Mouse (Mus musculus) forelimb bud, embryonic 11.5 days (tissue): ENCODE measurements at regions not wholly inside any gene's neighbourhood (a gene's known extent, or its start where the extent isn't known, plus 50 kb on each side); places are given as distances from the start of the nearest gene placed in this dataset.
A peak's percentile ranks its signal among the peaks of the same experiment; 100 is the strongest.
"Not testable (repeated sequence)": the region's sequence is repeated elsewhere in the genome, so short reads cannot be mapped to it uniquely, and the experiment has no call there.

Experiments used
- DNase-seq: peaks from one replicate; pipeline ENCODE4 v3.0.0-alpha.2; 2012; ENCODE audit warnings: low read depth, low spot score

GRCm38 (mm10) chr8:86280093-86280721 lies 300.3 kb downstream of the Abcc12 start:
- DNase-seq: no peak

GRCm38 (mm10) chr8:86275699-86276098 lies 304.8 kb downstream of the Abcc12 start:
- DNase-seq: no peak

GRCm38 (mm10) chr8:86273811-86274210 lies 306.7 kb downstream of the Abcc12 start:
- peak; percentile 83 for DNase-seq

- no peak for DNase-seq
Measured at GRCm38 (mm10) chr8:86272626-86273025, 307.9 kb downstream of the Abcc12 start.

GRCm38 (mm10) chr8:86271477-86271876 lies 309.0 kb downstream of the Abcc12 start:
- DNase-seq: no peak

- no peak for DNase-seq
Measured at GRCm38 (mm10) chr8:86258011-86258410, 322.5 kb downstream of the Abcc12 start.

GRCm38 (mm10) chr8:86255431-86255830 lies 325.1 kb downstream of the Abcc12 start:
- no peak for DNase-seq

GRCm38 (mm10) chr8:86254680-86255079 lies 325.8 kb downstream of the Abcc12 start:
- DNase-seq: peak; percentile 7

GRCm38 (mm10) chr8:86252696-86253355 lies 327.7 kb downstream of the Abcc12 start:
- DNase-seq: no peak

- DNase-seq: no peak
Measured at GRCm38 (mm10) chr8:86234696-86235095, 345.8 kb downstream of the Abcc12 start.

GRCm38 (mm10) chr8:86231994-86232393 lies 348.5 kb downstream of the Abcc12 start:
- not testable (repeated sequence) for DNase-seq

- DNase-seq: peak; percentile 2
Measured at GRCm38 (mm10) chr8:86224851-86225250, 355.6 kb downstream of the Abcc12 start.

GRCm38 (mm10) chr8:86222715-86223114 lies 357.8 kb downstream of the Abcc12 start:
- DNase-seq: no peak

- DNase-seq: no peak
Measured at GRCm38 (mm10) chr8:86222228-86222627, 358.3 kb downstream of the Abcc12 start.

- DNase-seq: no peak
Measured at GRCm38 (mm10) chr8:86214399-86214798, 366.1 kb downstream of the Abcc12 start.

GRCm38 (mm10) chr8:86212461-86212860 lies 368.0 kb downstream of the Abcc12 start:
- no peak for DNase-seq

- DNase-seq: no peak
Measured at GRCm38 (mm10) chr8:86208812-86209262, 368.1 kb downstream of the Phkb start.

- no peak for DNase-seq
Measured at GRCm38 (mm10) chr8:86204421-86205229, 363.9 kb downstream of the Phkb start.

- DNase-seq: no peak
Measured at GRCm38 (mm10) chr8:86203107-86203506, 362.3 kb downstream of the Phkb start.

GRCm38 (mm10) chr8:86201830-86202229 lies 361.1 kb downstream of the Phkb start:
- no peak for DNase-seq

- DNase-seq: no peak
Measured at GRCm38 (mm10) chr8:86192262-86192661, 351.5 kb downstream of the Phkb start.

GRCm38 (mm10) chr8:86184671-86185070 lies 343.9 kb downstream of the Phkb start:
- DNase-seq: no peak
